Mouse (Mus musculus) liver, embryonic 14.5 days (tissue): ENCODE measurements at regions not wholly inside any gene's neighbourhood (a gene's known extent, or its start where the extent isn't known, plus 50 kb on each side); places are given as distances from the start of the nearest gene placed in this dataset.

ENCODE experiments used
- CTCF ChIP-seq: IDR thresholded peaks from 2 replicates; pipeline ENCODE4 v1.5.1; 2016; ENCODE audit warnings: antibody characterized with exemption, low read depth, control low read depth
- EP300 ChIP-seq: IDR thresholded peaks from 2 replicates; pipeline ENCODE4 v1.6.1; 2016; ENCODE audit warnings: antibody characterized with exemption, low read depth

- TF ChIP-seq EP300 (no peak), CTCF (no peak)
Measured at GRCm38 (mm10) chr1:119157171-119157700, 103.8 kb upstream of the Gli2 start.
